Mouse (Mus musculus) retina, adult 2 months (tissue): ENCODE results near the gene Ugt1a6a.

Experiments
- DNase-seq: peaks from one replicate; pipeline ENCODE4 v3.0.0-alpha.2; 2012; ENCODE audit warnings: low read depth, low spot score

Ugt1a6a gene

GRCm38 (mm10) chr1:88249596-88249995, 115.0 kb downstream of the Ugt1a6a start:
- DNase-seq = no peak

- DNase-seq = no peak
Observed at GRCm38 (mm10) chr1:88250023-88250422, 115.4 kb downstream of the Ugt1a6a start.

GRCm38 (mm10) chr1:88253106-88253505, 118.5 kb downstream of the Ugt1a6a start:
- no peak for DNase-seq

GRCm38 (mm10) chr1:88253540-88253939, 118.9 kb downstream of the Ugt1a6a start:
- DNase-seq = no peak

GRCm38 (mm10) chr1:88254793-88255465, 120.3 kb downstream of the Ugt1a6a start:
- DNase-seq = no peak

- no peak for DNase-seq
Observed at GRCm38 (mm10) chr1:88255466-88255857, 120.9 kb downstream of the Ugt1a6a start.

- no peak for DNase-seq
Observed at GRCm38 (mm10) chr1:88255989-88256754, 121.6 kb downstream of the Ugt1a6a start.

- no peak for DNase-seq
Observed at GRCm38 (mm10) chr1:88256886-88257663, 122.5 kb downstream of the Ugt1a6a start.

GRCm38 (mm10) chr1:88257681-88258080, 123.1 kb downstream of the Ugt1a6a start:
- DNase-seq = no peak

DNA sequence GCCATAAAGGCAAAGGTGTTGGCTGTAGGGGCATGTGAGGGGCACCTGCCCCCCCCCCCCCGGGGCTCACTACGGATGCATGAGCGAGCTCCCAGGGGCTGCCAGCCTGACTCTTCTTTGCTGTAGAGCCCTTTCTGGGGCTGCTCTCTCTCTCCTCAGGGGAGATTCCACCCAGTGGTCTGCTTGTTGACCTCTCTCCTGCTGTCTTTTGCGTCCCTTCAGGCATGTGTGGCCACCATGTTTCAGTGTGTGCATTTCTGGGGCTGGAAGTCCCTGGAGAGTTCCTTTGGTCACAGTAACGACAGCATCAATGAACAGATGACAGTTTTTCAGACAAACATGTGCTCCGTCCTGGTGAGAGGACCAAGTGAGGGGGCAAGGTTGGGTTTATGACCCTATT, 123.8 kb downstream of the Ugt1a6a start:
- no peak for DNase-seq

DNA sequence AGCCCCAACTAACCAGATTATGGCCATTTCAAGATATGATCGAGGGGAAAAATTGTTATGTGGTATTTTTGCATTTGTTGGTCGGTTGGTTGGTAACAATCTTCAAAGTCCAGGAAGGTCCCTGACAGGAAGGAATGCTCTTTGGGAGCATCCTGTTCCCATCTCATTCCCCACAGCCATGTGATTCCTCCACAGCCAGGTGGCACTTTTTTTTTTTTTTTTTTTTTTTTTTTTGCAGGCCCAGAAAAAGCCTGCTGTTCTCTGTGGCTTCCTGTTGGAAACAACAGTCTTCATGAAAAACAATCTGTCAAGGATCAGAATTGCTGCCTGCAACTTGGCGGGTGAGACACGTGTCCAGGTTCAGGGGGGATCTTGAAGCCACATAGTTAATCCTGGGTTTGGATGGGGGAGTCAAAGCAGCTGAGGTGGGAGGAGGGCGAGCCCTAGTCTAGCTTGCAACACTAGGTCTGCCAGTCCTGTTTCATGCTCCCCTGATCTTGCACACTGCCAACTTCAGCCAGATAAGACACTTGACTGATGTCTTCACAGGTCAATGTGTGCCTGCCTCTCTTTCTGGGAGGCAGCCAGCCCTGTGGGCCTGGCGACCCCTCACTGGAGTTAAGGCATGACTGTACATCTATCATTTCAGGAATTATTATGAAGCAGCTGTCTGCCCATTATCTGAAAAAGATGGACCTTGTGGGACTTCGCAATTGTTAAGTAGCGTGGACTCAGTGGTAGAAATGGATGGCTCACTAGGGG, 124.5 kb downstream of the Ugt1a6a start:
- no peak for DNase-seq

DNA sequence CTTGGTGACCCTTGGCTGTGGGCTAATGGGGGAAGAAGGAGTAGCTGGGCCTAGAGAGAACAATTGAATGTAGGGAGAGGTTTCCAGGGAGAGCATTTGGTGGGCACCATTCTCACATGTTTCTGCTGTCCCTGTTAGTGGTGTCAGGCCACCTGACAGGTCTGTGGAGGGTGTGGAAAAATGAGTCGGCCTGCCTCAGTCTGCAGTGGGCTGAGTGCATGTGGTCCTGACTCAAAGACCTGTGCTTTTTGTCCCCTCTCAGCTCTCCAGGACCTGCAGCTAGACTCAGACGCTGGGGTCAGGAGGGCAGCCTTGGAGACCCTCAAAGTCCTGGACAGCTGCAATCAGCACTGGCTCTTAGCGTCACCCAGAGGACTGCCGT, 125.0 kb downstream of the Ugt1a6a start:
- no peak for DNase-seq

DNA sequence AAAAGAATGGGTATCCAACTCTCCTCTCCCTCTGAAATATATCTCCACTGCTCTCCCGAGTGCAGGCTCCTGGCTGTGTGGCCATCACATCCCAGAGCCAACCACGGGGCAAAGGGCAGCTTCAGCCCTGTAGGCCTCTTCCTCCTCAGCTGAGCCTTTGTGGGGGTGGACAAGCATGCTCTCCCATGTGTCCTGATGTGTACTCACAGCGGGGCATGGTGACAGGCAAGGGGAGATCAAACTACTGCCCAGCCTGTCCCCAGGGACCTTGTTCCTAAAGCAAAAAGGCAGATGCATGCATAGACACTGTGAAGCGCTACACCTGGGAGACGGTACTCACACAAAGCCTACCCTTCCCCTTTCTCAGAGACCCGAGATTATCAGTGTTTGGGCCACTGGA, 125.5 kb downstream of the Ugt1a6a start:
- no peak for DNase-seq

DNA sequence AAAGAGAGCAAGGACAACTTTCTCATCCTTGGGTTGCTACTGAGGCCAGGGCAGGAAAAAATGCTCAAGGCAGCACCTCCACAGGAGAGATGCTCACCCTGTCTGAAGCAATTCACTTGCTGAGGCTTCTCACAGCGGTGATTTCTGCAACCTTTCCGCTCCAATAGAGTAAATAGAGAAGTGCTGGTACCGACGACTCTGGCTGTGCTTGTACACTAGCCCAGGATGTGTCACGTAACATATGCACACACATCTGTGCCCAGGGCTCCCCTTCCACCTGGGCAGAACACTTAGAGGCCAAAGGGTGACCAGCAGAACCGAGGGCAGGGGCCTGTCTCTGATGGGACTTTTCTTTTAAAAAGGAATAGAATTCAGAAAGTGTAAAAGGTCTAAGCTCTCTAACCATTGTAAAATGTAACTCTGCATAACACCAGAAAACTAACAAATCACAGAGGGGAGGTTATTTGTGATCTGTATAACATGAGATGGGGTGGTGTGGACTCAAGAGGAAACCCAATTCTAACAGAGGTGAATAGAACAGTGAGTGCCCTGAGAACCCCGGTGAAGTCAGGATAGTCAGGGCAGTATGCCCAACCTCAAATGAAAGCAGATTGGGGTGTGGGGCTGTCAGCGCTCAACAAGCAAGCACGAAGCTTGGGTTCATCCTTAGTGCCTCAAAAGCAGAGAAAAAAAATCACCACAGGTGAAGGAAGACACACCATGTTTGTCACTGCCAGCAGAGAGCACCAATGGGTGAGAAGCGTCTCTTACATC, 126.2 kb downstream of the Ugt1a6a start:
- DNase-seq = no peak

DNA sequence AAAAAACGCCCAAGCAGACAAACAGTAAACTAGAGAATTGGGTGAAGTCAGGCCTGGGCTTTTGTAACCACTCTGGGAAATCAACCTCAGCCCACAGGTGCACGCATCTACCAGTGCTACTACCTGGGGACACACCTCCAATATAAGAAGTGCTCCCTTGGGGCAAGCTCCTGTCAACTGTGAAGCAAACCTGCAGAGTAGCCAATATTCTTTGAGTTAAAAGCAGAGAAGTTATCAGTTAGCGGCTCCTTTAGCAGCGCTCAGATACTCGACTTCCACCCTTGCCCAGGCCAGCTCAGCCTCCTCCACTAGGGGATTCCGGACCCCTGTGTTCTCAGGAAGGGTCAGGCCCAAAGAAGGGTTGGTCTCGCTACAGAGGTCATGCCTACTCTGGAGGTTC, 127.1 kb downstream of the Ugt1a6a start:
- no peak for DNase-seq

- no peak for DNase-seq
Observed at GRCm38 (mm10) chr1:88262255-88262654, 127.6 kb downstream of the Ugt1a6a start.

DNA sequence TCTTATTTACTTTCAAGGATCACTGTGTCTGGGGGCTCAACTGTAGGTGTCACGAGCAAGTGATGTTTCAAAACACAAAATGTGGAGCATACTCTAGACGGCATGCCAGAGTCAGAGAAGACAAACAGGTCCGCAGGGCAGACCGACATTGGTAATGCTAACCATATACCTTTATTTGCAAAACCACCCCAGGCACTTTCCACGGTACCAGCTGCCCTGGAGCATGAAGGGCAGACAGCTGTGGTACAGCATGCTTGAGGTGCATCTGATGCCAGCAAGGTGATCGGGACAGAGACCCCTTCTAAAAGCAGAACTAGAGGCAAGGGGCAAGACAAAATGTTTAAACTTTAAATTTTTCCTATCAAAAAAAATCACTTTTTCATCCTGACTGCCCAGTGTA, 128.4 kb downstream of the Ugt1a6a start:
- DNase-seq = no peak

DNA sequence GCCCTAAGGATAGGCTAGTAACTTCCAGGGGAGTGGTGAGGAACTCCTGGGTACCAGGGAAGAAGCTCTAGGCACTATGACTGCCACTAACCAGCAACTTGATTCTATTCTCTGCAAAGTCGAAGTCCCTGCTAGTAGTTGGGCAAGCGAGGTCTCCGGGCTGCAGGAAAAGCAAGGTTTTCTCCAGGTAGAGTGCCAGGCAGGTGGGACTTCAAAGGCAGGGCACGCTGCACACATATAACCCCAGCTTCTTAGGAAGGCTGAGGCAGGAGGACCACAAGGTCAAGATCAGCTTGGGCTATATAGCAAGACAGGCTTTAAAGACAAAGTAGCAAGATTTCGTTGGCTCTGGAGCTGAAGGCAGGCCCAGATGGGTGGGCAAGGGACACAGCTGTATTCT, 129.2 kb downstream of the Ugt1a6a start:
- no peak for DNase-seq

DNA sequence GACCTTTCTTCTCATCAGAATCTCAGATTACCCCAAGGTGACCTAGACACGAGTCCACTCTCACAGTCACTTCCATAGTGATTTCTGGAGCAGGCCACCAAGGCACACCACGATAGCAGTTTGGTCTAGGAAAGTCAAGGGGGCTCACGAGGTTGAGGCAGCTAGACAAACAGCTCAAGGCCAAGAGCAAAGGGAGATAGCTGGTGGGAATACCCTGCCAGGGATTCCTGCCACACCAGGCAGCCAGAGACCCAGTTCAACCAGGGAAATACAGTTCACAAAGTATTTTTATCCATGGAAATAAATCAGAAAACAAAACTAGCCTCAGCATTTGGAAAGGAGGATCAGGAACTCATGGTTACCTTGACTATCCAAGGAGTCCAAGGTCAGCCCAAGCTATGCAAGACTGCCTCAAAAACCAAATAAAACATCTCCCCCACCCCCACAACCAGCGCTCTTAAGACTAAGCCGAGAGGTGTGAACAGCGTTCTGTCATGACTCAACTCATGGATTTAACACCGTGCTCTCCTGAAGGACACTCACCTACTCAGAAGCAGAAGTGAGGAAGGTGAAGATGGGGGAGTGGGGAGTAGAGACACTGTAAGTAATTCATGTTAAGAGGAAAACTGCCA, 129.7 kb downstream of the Ugt1a6a start:
- no peak for DNase-seq

DNA sequence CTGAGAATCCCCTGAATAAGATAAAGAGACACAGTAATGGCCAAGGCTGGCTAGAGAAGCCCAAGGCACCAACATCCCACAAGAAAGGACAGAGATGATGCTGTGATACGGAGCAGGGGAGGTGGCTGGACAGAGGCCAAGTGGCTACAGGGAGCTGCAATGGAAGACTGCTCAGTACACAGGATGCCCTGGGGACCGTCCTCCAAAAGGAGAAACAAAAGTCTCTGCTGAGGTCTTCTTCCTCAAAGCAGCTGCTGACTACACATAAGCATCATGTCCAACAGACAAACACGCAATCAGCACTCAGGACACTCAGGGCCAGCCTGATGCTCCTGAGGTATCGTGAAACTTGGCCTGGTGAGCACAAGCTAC, 130.2 kb downstream of the Ugt1a6a start:
- no peak for DNase-seq

DNA sequence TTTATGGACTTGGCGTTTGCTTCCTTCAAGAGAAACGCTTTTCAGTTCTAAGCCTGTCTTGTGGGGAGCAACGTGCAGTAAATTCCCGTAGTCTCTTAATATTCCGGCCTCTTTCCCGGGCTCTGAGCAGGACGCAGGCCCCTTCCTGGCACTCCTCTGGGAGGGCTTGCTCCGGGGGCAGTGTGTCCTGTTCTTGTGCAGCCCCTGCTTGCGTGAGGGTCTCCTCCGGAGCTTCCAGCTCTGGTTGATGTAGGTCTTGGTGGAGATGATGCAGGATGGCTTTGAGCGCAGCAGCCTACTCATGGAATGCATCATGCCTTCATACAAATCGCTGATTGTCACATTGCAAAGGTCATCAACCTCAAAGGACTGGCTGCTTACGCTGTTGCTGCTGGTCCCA, 131.5 kb downstream of the Ugt1a6a start:
- no peak for DNase-seq
